Mouse (Mus musculus) granulocyte monocyte progenitor cell, adult 5-6 weeks (primary cell): Measurements from ENCODE around the gene D6Ertd527e. TPM values are rescaled to one million over a fixed set of nuclear protein-coding genes. Genes with fewer than 3 reads are reported as not detected.

Source experiments
- ATAC-seq: replicated peaks from 2 replicates; pipeline ENCODE4 v1.8.0; 2016; ENCODE audit warnings: mild to moderate bottlenecking, moderate TSS enrichment, inconsistent platforms; ENCODE audit not compliant: poor library complexity, severe bottlenecking
- total RNA-seq, 2 experiments: library from RNA; stranded (forward) in 1 of 2; stranded (reverse) in 1 of 2; fragments of 200-712, 200-1000 nt in 1 of 2; fragments of >200 nt in 1 of 2; fragmentation: Nextera tagmentation in 1 of 2; gene quantifications; 2 replicates each; pipeline ENCODE4 v1.2.3; 2014 to 2017

The D6Ertd527e gene
- total RNA-seq, 2 experiments from 2014 or later: not detected

DNA sequence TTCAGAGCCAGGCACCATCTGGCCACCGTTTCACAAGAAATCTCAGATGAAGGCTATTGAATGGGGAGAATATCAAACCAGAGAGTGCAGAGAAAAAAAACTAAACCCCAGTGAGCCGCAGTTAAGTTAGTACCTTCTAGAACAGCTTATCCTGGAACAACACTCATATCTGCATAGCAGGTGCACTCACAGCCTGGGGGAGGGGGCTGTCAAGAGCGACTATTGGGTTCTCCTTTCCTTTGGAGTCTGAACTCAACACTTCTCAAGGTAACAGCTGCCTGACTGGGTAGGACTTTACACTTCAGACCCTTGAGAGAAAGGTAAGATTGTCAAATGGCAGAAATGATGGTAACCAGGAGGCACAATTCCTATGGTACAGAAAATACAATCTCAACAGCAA is 43.4 kb downstream of the D6Ertd527e start:
- no peak for ATAC-seq

DNA sequence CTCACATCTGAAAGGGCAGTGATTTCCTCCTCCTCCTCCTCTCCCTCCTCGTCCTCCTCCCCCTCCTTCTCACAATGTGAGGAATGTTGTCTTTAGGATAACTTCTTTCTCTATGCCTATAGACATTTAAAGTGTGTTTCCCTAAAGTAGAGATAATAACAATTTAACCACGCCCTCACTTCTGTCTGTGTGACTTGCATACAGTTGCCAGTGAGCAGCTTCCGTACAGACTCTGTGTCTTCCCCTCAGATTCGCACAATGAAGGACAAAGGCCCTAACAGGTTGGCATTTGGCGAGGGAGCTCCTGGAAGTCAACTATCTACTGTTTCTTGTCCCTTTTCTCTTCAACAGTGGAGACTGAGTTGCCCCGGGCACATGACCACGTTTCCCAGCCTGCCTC is 45.9 kb downstream of the D6Ertd527e start:
- no peak for ATAC-seq

DNA sequence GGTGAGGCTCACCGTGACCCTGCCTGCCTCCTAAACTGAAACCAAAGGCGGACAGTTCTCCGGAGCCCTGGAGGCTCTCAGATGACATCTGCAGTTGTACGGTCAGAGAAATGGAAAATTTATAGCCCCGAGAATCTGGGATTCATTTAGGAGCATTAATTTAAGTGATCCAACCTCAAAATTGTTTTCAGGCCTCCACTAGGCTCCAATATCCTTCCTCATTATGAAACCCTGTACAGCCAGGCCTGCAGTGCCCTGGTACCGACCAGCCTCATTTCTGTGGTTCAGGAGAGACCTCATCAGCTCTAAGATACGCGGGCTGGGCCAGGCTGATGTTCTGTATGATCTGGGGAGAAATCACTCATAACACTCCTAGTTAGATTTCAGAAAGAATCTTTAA is 46.9 kb downstream of the D6Ertd527e start:
- ATAC-seq: no peak

GRCm38 (mm10) chr6:87152461-87153230 is 48.1 kb downstream of the D6Ertd527e start:
- ATAC-seq: peak; percentile 95

- peak; percentile 36; the same call in 1 of the 2 replicates for ATAC-seq
Observed at GRCm38 (mm10) chr6:87153231-87153580, 48.7 kb downstream of the D6Ertd527e start.

- ATAC-seq: no peak
Observed at GRCm38 (mm10) chr6:87153836-87154235, 49.3 kb downstream of the D6Ertd527e start.

DNA sequence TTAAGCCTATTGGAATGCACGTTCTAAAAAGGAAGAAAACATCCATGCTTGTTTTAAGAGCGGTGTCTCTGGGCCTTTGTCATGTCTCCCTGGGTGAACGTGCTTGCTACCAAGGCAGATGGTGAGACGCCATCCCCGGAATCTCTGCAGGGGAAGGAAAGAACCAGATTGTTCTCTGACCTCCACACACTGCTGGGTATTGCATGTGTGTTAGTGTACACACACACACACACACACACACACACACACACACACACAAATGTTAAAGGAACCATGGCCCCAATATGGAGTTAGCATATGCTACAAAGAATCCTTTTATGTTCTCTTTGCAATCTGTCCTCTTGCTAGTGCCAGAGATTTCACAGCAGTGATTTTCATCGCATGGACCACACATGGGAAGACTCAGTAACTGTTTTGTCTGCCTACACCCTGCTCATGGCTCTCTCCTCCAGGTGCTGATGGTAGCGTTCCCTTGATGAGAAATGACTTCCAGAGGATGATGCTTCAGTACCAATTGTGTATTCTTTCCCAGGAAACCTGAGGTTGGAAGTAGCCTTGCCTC is 53.6 kb downstream of the D6Ertd527e start:
- no peak for ATAC-seq

- no peak for ATAC-seq
Observed at GRCm38 (mm10) chr6:87160196-87160595, 55.6 kb downstream of the D6Ertd527e start.

- ATAC-seq: no peak
Observed at GRCm38 (mm10) chr6:87161391-87162263, 57.1 kb downstream of the D6Ertd527e start.

Other genes starting within 250 kb of the D6Ertd527e start
- gene Nfu1, start 95.5 kb upstream of the D6Ertd527e start, total RNA-seq (2014; fragmentation: Nextera tagmentation): 84.0 and 103 TPM in 2 replicates
- 57.8 and 80.8 TPM in 2 replicates for gene Nfu1, start 95.5 kb upstream of the D6Ertd527e start, total RNA-seq (2017)
- 17.9 and 23.4 TPM in 2 replicates for gene Gfpt1, start 61.9 kb upstream of the D6Ertd527e start, total RNA-seq (2014; fragmentation: Nextera tagmentation)
- 22.4 and 26.8 TPM in 2 replicates for gene Gfpt1, start 61.9 kb upstream of the D6Ertd527e start, total RNA-seq (2017)
- 0.85 and 1.7 TPM in 2 replicates for gene Antxr1, start 231.1 kb downstream of the D6Ertd527e start, total RNA-seq (2014; fragmentation: Nextera tagmentation)
- gene Antxr1, start 231.1 kb downstream of the D6Ertd527e start, total RNA-seq (2017): 0.10 and 0.78 TPM in 2 replicates
- not detected in 2 replicates for gene Gkn1, start 246.2 kb downstream of the D6Ertd527e start, total RNA-seq (2014; fragmentation: Nextera tagmentation)
- gene Gkn1, start 246.2 kb downstream of the D6Ertd527e start, total RNA-seq (2017): not detected in 2 replicates